Mouse (Mus musculus) embryonic facial prominence, embryonic 13.5 days (tissue): ENCODE data around the gene Cap2. TPM values are rescaled to one million over a fixed set of nuclear protein-coding genes. Genes with fewer than 3 reads are reported as not detected.

ENCODE experiments used
- ATAC-seq: fragments of 200-750 bp; cut with Nextera tagmentation; 2 replicates; pipeline ENCODE4 v1.8.0; 2017; ENCODE audit warnings: low read depth; ENCODE audit not compliant: insufficient number of reproducible peaks, insufficient read depth, low FRiP score, low TSS enrichment
- H3K27ac ChIP-seq: fragments of 300-500 bp; sonication (generic); 2 replicates; pipeline ENCODE4 v1.5.1; 2015; ENCODE audit warnings: moderate library complexity, mild to moderate bottlenecking, inconsistent platforms
- H3K27me3 ChIP-seq: fragments of 300-500 bp; sonication (generic); 2 replicates; pipeline ENCODE4 v1.6.1; 2015; ENCODE audit warnings: mild to moderate bottlenecking, inconsistent platforms
- H3K36me3 ChIP-seq: fragments of 300-500 bp; sonication (generic); 2 replicates; pipeline ENCODE4 v1.6.1; 2015; ENCODE audit warnings: mild to moderate bottlenecking, inconsistent platforms
- H3K4me1 ChIP-seq: fragments of 300-500 bp; sonication (generic); 2 replicates; pipeline ENCODE4 v1.6.1; 2015; ENCODE audit warnings: inconsistent platforms
- H3K4me2 ChIP-seq: fragments of 300-500 bp; sonication (generic); 2 replicates; pipeline ENCODE4 v1.6.1; 2015; ENCODE audit warnings: moderate library complexity, mild to moderate bottlenecking, inconsistent platforms
- H3K4me3 ChIP-seq: fragments of 300-500 bp; sonication (generic); 2 replicates; pipeline ENCODE4 v1.5.1; 2015; ENCODE audit warnings: mild to moderate bottlenecking, inconsistent platforms
- H3K9ac ChIP-seq: fragments of 300-500 bp; sonication (generic); 2 replicates; pipeline ENCODE4 v1.6.1; 2015; ENCODE audit warnings: mild to moderate bottlenecking, inconsistent platforms
- H3K9me3 ChIP-seq: fragments of 300-500 bp; sonication (generic); 2 replicates; pipeline ENCODE4 v1.6.1; 2016; ENCODE audit warnings: inconsistent platforms
- WGBS: fragments of 180-500 bp; shearing (Covaris S2); methylation state at CpG from one replicate; pipeline ENCODE4 v1.1.7; 2015; ENCODE audit warnings: mixed read lengths; 5-methylcytosine and 5-hydroxymethylcytosine counted together
- polyA plus RNA-seq: library from polyadenylated mRNA; unstranded; fragments of >200 nt; fragmentation: Nextera tagmentation; extraction: Ambion mirVana; gene quantifications from 2 replicates; pipeline ENCODE4 v1.2.1, GENCODE M21; 2015

Gene Cap2
- polyA plus RNA-seq, 1 experiment from 2014 or later, result 5.5 TPM

DNA sequence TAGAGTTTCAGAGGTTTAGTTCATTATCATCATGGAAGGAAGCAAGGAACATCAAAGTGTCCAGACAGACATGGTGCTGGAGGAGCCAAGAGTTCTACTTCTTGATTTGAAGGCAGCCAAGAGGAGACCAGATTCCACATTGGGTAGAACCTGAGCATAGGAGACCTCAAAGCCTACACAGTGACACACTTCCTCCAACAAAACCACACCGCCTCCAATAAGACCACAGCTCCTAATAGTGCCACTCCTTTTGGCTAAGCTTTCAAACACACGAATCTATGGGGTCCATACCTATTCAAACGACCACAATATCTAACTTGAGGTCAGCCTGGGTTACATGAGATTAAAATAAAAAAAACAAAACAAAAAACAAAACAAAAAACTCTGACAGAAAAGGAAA lies 25.0 kb downstream of the Cap2 start:
- H3K4me1 ChIP-seq, result peaks cover 14% of the 10 kb centered on the region
- no peak overlapping the region for H3K4me3 ChIP-seq
- no peak overlapping the region for H3K9ac ChIP-seq
- H3K27ac ChIP-seq, result no peak overlapping the region
- WGBS, result 82% methylated on average over 3 of the region's 3 CpGs
- H3K36me3 ChIP-seq, result no peaks in the 10 kb centered on the region
- H3K27me3 ChIP-seq, result peaks cover 3% of the 10 kb centered on the region; the same call in 1 of the 2 replicates
- no peak for ATAC-seq
- H3K9me3 ChIP-seq, result no peaks in the 10 kb centered on the region
- H3K4me2 ChIP-seq, result no peak overlapping the region

DNA sequence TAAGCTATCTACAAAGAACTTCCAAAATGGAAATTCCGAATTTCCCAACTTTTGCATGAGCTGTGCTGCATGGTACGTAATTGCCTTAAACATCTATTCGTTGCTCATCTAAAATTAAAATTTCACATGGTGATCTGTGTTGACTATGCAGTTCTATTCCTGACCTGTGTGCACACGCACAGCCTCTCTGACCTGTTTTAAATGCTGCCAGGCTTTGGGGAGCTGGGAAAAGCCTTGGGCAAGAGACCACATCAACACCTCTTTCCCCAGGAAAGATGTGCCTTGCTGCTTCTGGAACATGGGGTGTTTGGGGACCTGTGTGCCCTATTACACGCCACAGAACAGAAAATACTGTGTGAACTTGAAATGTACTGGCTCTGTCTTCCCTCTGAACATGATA lies 25.7 kb downstream of the Cap2 start:
- no peaks in the 10 kb centered on the region for H3K9me3 ChIP-seq
- no peak overlapping the region for H3K4me3 ChIP-seq
- H3K27ac ChIP-seq, result no peak overlapping the region
- H3K4me2 ChIP-seq, result no peak overlapping the region
- WGBS, result 85% methylated on average over 5 of the region's 5 CpGs
- peaks cover 5% of the 10 kb centered on the region; the same call in 1 of the 2 replicates for H3K27me3 ChIP-seq
- ATAC-seq, result no peak
- H3K9ac ChIP-seq, result no peak overlapping the region
- peaks cover 14% of the 10 kb centered on the region for H3K4me1 ChIP-seq
- no peaks in the 10 kb centered on the region for H3K36me3 ChIP-seq

DNA sequence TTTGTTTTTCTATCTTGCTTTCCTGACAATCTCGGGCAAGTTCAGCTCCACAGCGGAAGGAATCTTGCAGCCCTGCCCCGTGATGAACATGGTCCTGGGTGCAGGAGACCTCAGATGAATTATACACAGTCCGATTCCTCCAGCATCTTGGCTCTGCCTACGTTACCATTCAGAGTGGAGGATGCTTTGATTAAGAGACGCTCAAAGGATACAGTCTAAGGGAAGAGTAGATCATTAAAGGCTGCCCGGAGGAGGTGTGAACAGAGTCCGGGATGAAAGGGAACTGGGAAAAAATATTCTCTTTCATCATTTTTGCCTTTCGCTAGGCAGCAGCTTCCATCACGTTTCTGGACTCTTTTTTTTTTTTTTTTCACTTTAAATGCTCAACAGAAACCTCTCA lies 27.4 kb downstream of the Cap2 start:
- no peak for ATAC-seq
- no peak overlapping the region for H3K4me3 ChIP-seq
- no peaks in the 10 kb centered on the region for H3K9me3 ChIP-seq
- H3K4me1 ChIP-seq, result peaks cover 4% of the 10 kb centered on the region
- WGBS, result 79% methylated on average over 10 of the region's 10 CpGs
- H3K36me3 ChIP-seq, result no peaks in the 10 kb centered on the region
- H3K27ac ChIP-seq, result no peak overlapping the region
- H3K27me3 ChIP-seq, result peaks cover 5% of the 10 kb centered on the region; the same call in 1 of the 2 replicates
- H3K4me2 ChIP-seq, result no peak overlapping the region
- no peak overlapping the region for H3K9ac ChIP-seq

DNA sequence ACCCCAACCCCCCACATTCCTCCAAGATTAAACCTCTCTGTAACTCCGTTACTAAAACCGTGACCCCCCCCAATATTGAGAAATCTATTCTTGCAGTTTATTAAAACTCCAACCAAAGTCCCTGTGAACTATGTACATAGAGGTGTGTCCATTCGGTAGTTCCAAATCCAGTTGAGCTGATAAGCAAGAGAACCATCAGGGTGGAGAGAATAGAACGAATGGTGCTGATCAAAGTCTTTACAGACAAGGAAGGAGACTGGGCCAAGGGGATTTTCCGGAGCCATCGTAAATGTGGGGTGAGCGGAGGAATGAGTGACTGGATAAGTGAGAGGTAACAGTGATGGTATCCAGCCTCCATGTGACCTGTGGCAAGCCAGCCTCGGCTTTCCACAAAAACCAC lies 28.9 kb downstream of the Cap2 start:
- no peak overlapping the region for H3K9ac ChIP-seq
- H3K4me3 ChIP-seq, result no peak overlapping the region
- no peaks in the 10 kb centered on the region for H3K36me3 ChIP-seq
- WGBS, result 77% methylated on average over 8 of the region's 8 CpGs
- H3K4me2 ChIP-seq, result no peak overlapping the region
- no peaks in the 10 kb centered on the region for H3K9me3 ChIP-seq
- peaks cover 5% of the 10 kb centered on the region; the same call in 1 of the 2 replicates for H3K27me3 ChIP-seq
- peaks cover 14% of the 10 kb centered on the region for H3K4me1 ChIP-seq
- no peak overlapping the region for H3K27ac ChIP-seq
- ATAC-seq, result no peak

DNA sequence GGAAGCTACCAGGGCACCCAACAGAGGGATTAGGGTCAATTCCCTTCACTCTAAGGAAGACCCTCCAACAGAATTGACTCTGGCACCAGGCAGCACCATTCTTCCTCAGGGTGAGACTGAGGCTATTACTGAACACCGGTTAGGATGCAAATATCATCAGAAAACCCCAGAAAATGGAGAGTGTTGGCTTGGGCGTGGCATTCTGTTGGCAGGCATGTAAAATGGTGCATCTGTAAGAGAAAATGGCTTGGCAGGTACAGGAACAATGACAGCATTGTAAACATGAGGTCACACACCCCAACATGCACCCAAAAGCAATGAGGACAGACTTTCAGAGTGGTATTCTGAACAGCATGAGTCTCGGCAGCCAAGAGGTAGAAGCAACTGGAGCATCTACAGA lies 30.0 kb downstream of the Cap2 start:
- Histone ChIP-seq H3K9me3 (no peaks in the 10 kb centered on the region), H3K4me1 (peaks cover 14% of the 10 kb centered on the region), H3K9ac (no peak overlapping the region), H3K27me3 (peaks cover 7% of the 10 kb centered on the region; the same call in 1 of the 2 replicates), H3K27ac (no peak overlapping the region), H3K36me3 (no peaks in the 10 kb centered on the region), H3K4me2 (no peak overlapping the region), H3K4me3 (no peak overlapping the region)
- 82% methylated on average over 3 of the region's 3 CpGs for WGBS
- no peak for ATAC-seq

DNA sequence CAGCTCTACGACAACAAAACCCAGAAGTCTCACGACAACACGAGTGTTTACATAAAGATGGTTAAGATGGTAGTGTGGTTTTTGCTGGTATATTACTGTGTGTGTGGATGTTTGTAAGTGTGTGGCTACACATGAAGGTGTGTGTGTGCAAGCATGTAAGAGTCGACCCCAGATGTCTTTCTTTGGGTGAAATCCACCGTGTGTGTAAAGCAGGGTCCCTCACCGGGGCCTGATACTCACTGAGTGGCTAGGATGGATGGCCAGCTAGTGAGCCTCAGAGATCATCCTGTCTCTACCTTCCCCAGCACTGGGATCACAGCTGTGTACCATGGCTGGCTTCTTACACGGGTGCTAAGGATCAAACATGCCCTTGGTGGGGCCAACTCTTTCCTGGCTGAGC lies 30.6 kb downstream of the Cap2 start:
- no peak overlapping the region for H3K4me2 ChIP-seq
- no peaks in the 10 kb centered on the region for H3K9me3 ChIP-seq
- H3K4me3 ChIP-seq, result no peak overlapping the region
- no peak for ATAC-seq
- H3K4me1 ChIP-seq, result peaks cover 14% of the 10 kb centered on the region
- H3K36me3 ChIP-seq, result no peaks in the 10 kb centered on the region
- H3K27me3 ChIP-seq, result peaks cover 8% of the 10 kb centered on the region; the same call in 1 of the 2 replicates
- no peak overlapping the region for H3K27ac ChIP-seq
- H3K9ac ChIP-seq, result no peak overlapping the region
- WGBS, result 91% methylated on average over 7 of the region's 7 CpGs

DNA sequence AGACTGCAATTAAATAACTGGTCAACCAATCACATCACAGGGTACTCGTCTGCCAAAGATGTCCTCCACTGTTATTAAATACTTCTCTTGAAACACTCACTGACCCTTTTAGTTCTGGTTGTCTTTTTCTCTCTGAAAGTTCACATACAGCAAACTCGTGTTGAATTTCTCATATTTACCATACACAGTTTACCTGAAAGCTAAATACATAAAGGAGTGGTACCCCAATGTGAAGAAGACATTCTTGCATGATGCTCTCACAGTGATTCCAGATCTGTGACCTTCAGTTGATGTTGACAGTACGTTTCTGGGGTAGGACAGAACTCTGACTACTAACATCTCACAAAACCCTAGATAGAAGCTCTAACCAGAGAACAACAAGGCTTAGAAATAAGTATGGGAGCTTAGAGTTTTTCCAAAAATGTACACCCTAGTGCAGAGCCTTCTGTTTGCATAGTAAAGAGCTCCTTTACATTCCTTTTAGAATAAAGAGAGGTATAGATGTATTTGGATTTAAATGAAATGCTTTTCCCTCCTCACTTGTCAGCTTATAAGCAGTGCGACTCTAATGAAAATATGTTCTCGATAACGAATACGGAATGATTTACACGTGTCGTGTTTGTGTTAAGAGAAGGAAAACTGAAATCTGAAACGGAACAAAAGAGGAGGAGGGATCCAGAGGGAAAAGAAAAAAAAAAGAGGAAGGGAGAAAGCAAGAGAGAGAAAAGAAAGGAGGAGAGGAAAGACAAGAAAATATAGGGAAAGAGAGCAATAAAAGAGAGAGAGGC lies 31.9 kb downstream of the Cap2 start:
- Histone ChIP-seq H3K4me2 (peak overlapping the region; percentile 37; the same call in 1 of the 2 replicates), H3K9me3 (no peaks in the 10 kb centered on the region), H3K4me3 (0 out of 2 replicates have a peak overlapping the region, but pooled peaks have one; percentile 5), H3K27me3 (peaks cover 8% of the 10 kb centered on the region; the same call in 1 of the 2 replicates), H3K4me1 (peaks cover 14% of the 10 kb centered on the region), H3K36me3 (no peaks in the 10 kb centered on the region), H3K9ac (no peak overlapping the region), H3K27ac (no peak overlapping the region; the same call in 1 of the 2 replicates)
- ATAC-seq, result no peak
- WGBS, result 38% methylated on average over 10 of the region's 10 CpGs

DNA sequence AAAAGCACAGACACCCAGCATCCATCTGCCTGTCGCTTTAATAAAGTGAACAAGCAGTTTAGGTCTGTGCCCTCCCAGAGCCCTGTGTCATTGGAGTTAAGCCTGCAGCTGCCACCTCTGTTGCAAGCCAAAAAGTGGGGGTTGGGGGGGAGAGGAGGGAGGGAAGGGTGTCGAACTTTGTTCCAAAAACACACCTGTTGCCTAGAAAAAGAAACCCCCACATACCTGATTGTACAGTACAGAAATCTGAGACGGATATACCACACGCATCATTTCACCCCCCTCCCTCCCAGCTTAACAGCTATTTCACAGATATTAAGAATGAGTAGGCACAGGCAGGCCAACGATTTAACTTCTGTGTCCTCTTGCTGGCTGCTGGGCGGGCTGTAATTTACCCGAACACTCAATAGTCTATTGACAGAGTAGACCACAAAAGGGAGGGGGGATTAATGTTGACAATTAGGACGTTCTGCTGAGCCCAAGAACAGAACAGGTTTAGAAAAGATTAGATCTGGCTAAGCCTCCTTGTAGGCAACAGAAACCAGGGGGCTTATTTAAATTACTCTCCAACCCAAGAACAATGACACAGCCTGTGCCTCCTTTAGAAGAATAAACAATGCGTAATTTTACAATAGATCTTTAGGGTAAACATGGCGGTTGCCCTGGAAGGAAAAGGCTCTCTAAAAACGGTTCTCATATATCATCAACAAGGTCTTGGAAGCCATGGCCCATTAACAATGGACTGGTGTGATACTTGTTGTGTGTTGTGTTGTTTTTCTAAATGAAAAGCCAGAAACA lies 32.7 kb downstream of the Cap2 start:
- peak; percentile 56; the same call in 1 of the 2 replicates for ATAC-seq
- H3K27me3 ChIP-seq, result peaks cover 8% of the 10 kb centered on the region; the same call in 1 of the 2 replicates
- H3K9me3 ChIP-seq, result no peaks in the 10 kb centered on the region
- no peak overlapping the region for H3K9ac ChIP-seq
- H3K4me3 ChIP-seq, result 0 out of 2 replicates have a peak overlapping the region, but pooled peaks have one; percentile 5
- H3K4me1 ChIP-seq, result peaks cover 14% of the 10 kb centered on the region
- 11% methylated on average over 11 of the region's 11 CpGs for WGBS
- H3K36me3 ChIP-seq, result no peaks in the 10 kb centered on the region
- no peak overlapping the region; the same call in 1 of the 2 replicates for H3K27ac ChIP-seq
- H3K4me2 ChIP-seq, result peak overlapping the region; percentile 37

DNA sequence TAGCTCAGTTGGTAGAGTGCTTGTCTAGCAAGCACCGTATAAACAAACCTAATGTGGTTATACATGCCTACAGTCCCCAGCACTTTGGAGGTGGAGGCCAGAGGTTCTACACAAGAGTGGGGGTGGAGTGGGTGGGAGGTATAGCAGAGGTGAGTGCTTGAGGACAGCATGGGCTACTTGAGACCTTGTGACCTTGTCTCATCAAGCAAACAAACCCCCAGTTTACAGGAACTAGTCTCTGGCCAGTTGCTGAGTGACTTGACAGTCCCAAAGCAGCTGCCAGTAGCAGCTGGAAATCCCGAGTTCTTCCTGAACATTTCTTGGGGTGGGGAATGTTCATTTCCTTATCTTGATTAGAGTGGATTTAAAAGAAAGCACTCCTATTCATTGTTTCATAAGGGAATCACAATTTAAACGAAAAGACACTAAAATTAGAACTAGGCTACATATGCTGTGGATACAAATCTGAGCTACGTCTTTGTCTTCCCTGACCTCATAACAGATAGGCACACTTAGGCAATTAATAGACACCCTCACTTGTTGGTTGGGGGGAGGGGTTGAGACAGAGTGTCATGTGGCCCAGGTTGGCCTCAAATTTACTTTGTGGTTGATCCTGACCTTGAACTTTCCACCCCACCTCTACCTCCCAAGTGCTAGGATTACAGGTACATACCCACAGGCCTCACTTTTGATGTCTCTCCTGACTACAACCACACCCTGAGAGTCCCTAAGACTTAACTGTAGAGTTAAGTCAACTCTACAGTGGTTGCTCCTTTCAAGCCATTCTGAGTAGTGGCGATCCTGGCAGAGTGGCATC lies 33.5 kb downstream of the Cap2 start:
- Histone ChIP-seq H3K27ac (no peak overlapping the region), H3K9me3 (no peaks in the 10 kb centered on the region), H3K9ac (no peak overlapping the region), H3K4me3 (no peak overlapping the region), H3K4me1 (peaks cover 14% of the 10 kb centered on the region), H3K36me3 (no peaks in the 10 kb centered on the region), H3K4me2 (no peak overlapping the region), H3K27me3 (peaks cover 11% of the 10 kb centered on the region; the same call in 1 of the 2 replicates)
- 56% methylated on average over 5 of the region's 5 CpGs for WGBS
- ATAC-seq, result no peak

DNA sequence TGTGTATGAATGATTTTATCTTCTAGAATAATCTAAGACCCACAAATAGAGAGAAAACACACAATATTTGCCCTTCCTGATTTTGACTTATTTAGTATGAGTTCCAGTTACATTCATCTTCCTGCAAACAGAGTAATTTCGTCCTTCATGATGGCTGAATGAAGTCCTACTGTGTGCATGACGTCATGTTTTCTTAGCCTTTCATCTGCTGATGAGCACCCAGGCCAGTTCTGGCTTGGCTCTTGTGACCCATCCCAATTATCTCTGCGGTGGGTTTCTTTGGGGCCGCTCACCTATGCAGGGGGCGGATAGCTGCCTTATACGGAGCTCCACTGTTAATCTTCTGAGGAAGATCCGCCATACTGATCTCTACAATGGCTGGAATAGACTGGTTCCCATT lies 37.6 kb downstream of the Cap2 start:
- H3K9me3 ChIP-seq, result no peaks in the 10 kb centered on the region
- peaks cover 8% of the 10 kb centered on the region for H3K4me1 ChIP-seq
- 80% methylated on average over 7 of the region's 7 CpGs for WGBS
- no peak overlapping the region for H3K4me3 ChIP-seq
- no peak overlapping the region for H3K4me2 ChIP-seq
- no peak overlapping the region for H3K9ac ChIP-seq
- H3K27ac ChIP-seq, result no peak overlapping the region
- H3K27me3 ChIP-seq, result peaks cover 7% of the 10 kb centered on the region; the same call in 1 of the 2 replicates
- no peaks in the 10 kb centered on the region for H3K36me3 ChIP-seq
- no peak for ATAC-seq

DNA sequence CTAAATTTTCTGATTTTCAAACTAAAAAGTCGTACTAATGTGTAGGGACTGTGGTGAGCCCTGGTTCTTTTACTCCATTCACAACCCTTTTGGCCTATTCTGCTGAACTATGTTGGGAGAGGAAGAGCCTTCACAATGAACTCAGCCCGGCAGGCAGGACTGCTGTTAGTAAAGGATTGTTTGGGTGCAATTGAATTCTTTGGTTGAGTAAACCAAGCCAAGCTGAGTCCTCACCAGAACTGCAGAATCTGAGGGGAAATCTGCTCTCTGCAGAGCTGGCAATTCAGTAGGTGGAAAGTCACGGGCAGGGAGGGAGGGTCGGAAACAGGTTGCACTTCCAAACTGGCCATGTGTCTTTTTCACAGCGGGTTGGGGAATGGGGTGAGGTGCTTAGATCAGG lies 39.3 kb downstream of the Cap2 start:
- H3K27ac ChIP-seq, result no peak overlapping the region
- H3K36me3 ChIP-seq, result no peaks in the 10 kb centered on the region
- WGBS, result 75% methylated on average over 5 of the region's 5 CpGs
- H3K4me3 ChIP-seq, result no peak overlapping the region
- ATAC-seq, result no peak
- H3K4me1 ChIP-seq, result no peaks in the 10 kb centered on the region
- H3K9me3 ChIP-seq, result no peaks in the 10 kb centered on the region
- H3K27me3 ChIP-seq, result peaks cover 7% of the 10 kb centered on the region; the same call in 1 of the 2 replicates
- no peak overlapping the region for H3K4me2 ChIP-seq
- no peak overlapping the region for H3K9ac ChIP-seq
